Mouse (Mus musculus): ENCODE data around the gene Tbxas1.

- TF ChIP-seq NRF1 (IDR thresholded peaks at IDR 0.05; ENCODE audit: low read depth, low read length) (no peak), CTCF (conservative IDR thresholded peaks at IDR 0.05 in 1 of 2, IDR thresholded peaks at IDR 0.05 in 1 of 2; ENCODE audit: low read depth in 2 of 2, low read length in 2 of 2) (no peak), MYC (IDR thresholded peaks at IDR 0.05; ENCODE audit: low read depth, low read length) (no peak), SMC3 (IDR thresholded peaks at IDR 0.05; ENCODE audit: low read depth, low read length) (no peak), CHD2 (IDR thresholded peaks at IDR 0.05; ENCODE audit: low read length) (no peak), ETS1 (conservative IDR thresholded peaks at IDR 0.05; ENCODE audit: low read depth, low read length) (no peak), ZC3H11A (IDR thresholded peaks at IDR 0.05; ENCODE audit: low read depth, low read length) (no peak), EP300 (IDR thresholded peaks at IDR 0.05; ENCODE audit: low read length) (no peak)
Observed at GRCm38 (mm10) chr6:39104631-39105030, 229.4 kb downstream of the Tbxas1 start.

All from CH12.LX (cell line).